Comparison of ENCODE assay signal across 17 mouse cellular contexts in the genomic region with DNA sequence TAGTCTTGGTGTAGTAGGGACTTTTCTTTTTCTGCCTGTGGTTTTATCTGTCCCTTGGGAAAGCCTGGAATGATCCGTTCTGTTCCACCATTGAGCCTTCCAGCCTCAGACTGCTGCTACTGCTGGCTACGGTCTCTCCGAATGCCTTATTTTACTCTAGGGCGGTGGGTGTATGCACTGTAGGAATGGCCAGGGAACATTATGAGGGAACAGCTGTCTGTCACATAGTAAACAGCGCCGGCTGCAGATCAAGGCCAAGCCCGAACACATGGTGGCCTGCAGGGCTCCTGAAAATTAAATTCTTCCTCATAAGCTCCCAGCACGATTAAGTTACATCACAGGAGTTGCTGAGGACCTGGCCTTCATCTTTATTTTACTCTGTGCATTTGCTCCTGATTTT. TPM values are rescaled to one million over a fixed set of nuclear protein-coding genes. Genes with fewer than 3 reads are reported as not detected.
DNase-seq lines count a peak whose midpoint lies in the region; ATAC-seq lines count a peak whose summit lies in the region.
"Had no signal": no experiment of that assay in that cellular context is flagged by ENCODE, and none has a peak within 500 bp of the region (broad histone marks: within the 10 kb centered on the region; RNA-seq: fewer than 3 reads in every experiment).

No protein-coding gene starts in this region.

- no peaks in the 10 kb centered on the region for H3K9me3 ChIP-seq in hindbrain, embryonic 16.5 days (ENCODE audit: control insufficient read depth, low read length)
- H3K9me3 ChIP-seq in hindbrain, embryonic 11.5 days (ENCODE audit: control insufficient read depth, low read length), result no peaks in the 10 kb centered on the region
- no peaks in the 10 kb centered on the region for H3K9me3 ChIP-seq in neural tube, embryonic 12.5 days
- no peaks in the 10 kb centered on the region for H3K9me3 ChIP-seq in neural tube, embryonic 15.5 days (replicated peaks)
- no peaks in the 10 kb centered on the region for H3K9me3 ChIP-seq in limb, embryonic 12.5 days
- H3K9me3 ChIP-seq: embryonic facial prominence, embryonic 13.5 days had no signal

- H3K4me1 ChIP-seq in hindbrain, embryonic 16.5 days (ENCODE audit: control insufficient read depth, insufficient read depth, low read depth, low read length), result no peaks in the 10 kb centered on the region; the same call in 1 of the 2 replicates
- no peaks in the 10 kb centered on the region for H3K4me1 ChIP-seq in hindbrain, embryonic 11.5 days (replicated peaks; ENCODE audit: control insufficient read depth, insufficient read depth, low read length)
- no peaks in the 10 kb centered on the region for H3K4me1 ChIP-seq in neural tube, embryonic 12.5 days
- peaks cover 9% of the 10 kb centered on the region; the same call in 1 of the 2 replicates for H3K4me1 ChIP-seq in neural tube, embryonic 15.5 days
- peaks cover 28% of the 10 kb centered on the region for H3K4me1 ChIP-seq in limb, embryonic 12.5 days (replicated peaks)
- H3K4me1 ChIP-seq: heart, embryonic 12.5 days had no signal

- peak; percentile 58 for ATAC-seq in hindbrain, embryonic 16.5 days
- ATAC-seq in hindbrain, embryonic 11.5 days (ENCODE audit: low FRiP score), result no peak
- 0 out of 2 replicates have a peak, but pooled peaks have one; percentile 33 for ATAC-seq in neural tube, embryonic 12.5 days (ENCODE audit: low FRiP score, low read depth)
- ATAC-seq in neural tube, embryonic 15.5 days (ENCODE audit: low FRiP score), result no peak; the same call in 1 of the 2 replicates
- ATAC-seq in limb, embryonic 12.5 days (ENCODE audit: insufficient number of reproducible peaks, insufficient read depth, low FRiP score, low TSS enrichment, low read depth), result peak; percentile 89
- ATAC-seq: lung, postnatal 0 days had no signal

- DNase-seq in hindbrain, embryonic 11.5 days (ENCODE audit: low spot score), result no peak
- DNase-seq in kidney, postnatal 25 days, result no peak
- DNase-seq in ovary, postnatal 10 days (ENCODE audit: low spot score), result no peak
- DNase-seq: gastrocnemius, adult 2 months; kidney, adult 18-20 months; kidney, postnatal 10 days; thymus, adult 2 months had no signal

- H3K36me3 ChIP-seq in hindbrain, embryonic 16.5 days (ENCODE audit: control insufficient read depth, insufficient read depth, low read length), result no peaks in the 10 kb centered on the region
- no peaks in the 10 kb centered on the region for H3K36me3 ChIP-seq in hindbrain, embryonic 11.5 days (ENCODE audit: control insufficient read depth, insufficient read depth, low read length)
- no peaks in the 10 kb centered on the region for H3K36me3 ChIP-seq in neural tube, embryonic 12.5 days
- no peaks in the 10 kb centered on the region for H3K36me3 ChIP-seq in neural tube, embryonic 15.5 days
- no peaks in the 10 kb centered on the region for H3K36me3 ChIP-seq in limb, embryonic 12.5 days
- H3K36me3 ChIP-seq: embryonic facial prominence, embryonic 13.5 days; heart, embryonic 12.5 days had no signal

- no peak overlapping the region for H3K27ac ChIP-seq in hindbrain, embryonic 16.5 days (ENCODE audit: low read depth, low read length)
- H3K27ac ChIP-seq in hindbrain, embryonic 11.5 days (ENCODE audit: low read depth, low read length), result no peak overlapping the region
- no peak overlapping the region for H3K27ac ChIP-seq in neural tube, embryonic 12.5 days
- H3K27ac ChIP-seq in neural tube, embryonic 15.5 days (replicated peaks), result no peak overlapping the region
- peak overlapping the region; percentile 51; the same call in 1 of the 2 replicates for H3K27ac ChIP-seq in limb, embryonic 12.5 days
- H3K27ac ChIP-seq: embryonic facial prominence, embryonic 13.5 days; gastrocnemius, adult 2 months; left cerebral cortex, adult 2 months; liver, embryonic 14.5 days had no signal

- 67% methylated on average over 8 of the region's 8 CpGs for WGBS in hindbrain, embryonic 16.5 days
- WGBS in hindbrain, embryonic 11.5 days, result 76% methylated on average over 8 of the region's 8 CpGs
- 76% methylated on average over 8 of the region's 8 CpGs for WGBS in neural tube, embryonic 12.5 days
- WGBS in neural tube, embryonic 15.5 days, result 41% methylated on average over 8 of the region's 8 CpGs
- WGBS in limb, embryonic 12.5 days, result 18% methylated on average over 8 of the region's 8 CpGs

- H3K4me2 ChIP-seq in hindbrain, embryonic 16.5 days (ENCODE audit: low read length), result no peak overlapping the region
- no peak overlapping the region for H3K4me2 ChIP-seq in hindbrain, embryonic 11.5 days (replicated peaks; ENCODE audit: low read depth, low read length)
- no peak overlapping the region for H3K4me2 ChIP-seq in neural tube, embryonic 12.5 days (replicated peaks)
- no peak overlapping the region for H3K4me2 ChIP-seq in neural tube, embryonic 15.5 days
- H3K4me2 ChIP-seq in limb, embryonic 12.5 days, result no peak overlapping the region
- H3K4me2 ChIP-seq: embryonic facial prominence, embryonic 13.5 days; heart, embryonic 12.5 days had no signal

- H3K4me3 ChIP-seq in hindbrain, embryonic 16.5 days (ENCODE audit: low read length), result no peak overlapping the region
- H3K4me3 ChIP-seq in hindbrain, embryonic 11.5 days (ENCODE audit: low read depth, low read length), result no peak overlapping the region
- no peak overlapping the region for H3K4me3 ChIP-seq in neural tube, embryonic 12.5 days
- no peak overlapping the region for H3K4me3 ChIP-seq in neural tube, embryonic 15.5 days (replicated peaks)
- no peak overlapping the region for H3K4me3 ChIP-seq in limb, embryonic 12.5 days (replicated peaks)
- H3K4me3 ChIP-seq: embryonic facial prominence, embryonic 13.5 days; gastrocnemius, adult 2 months; heart, embryonic 12.5 days; left cerebral cortex, adult 2 months had no signal

- no peak overlapping the region for H3K9ac ChIP-seq in hindbrain, embryonic 16.5 days (ENCODE audit: low read depth, low read length)
- H3K9ac ChIP-seq in hindbrain, embryonic 11.5 days (ENCODE audit: low read depth, low read length), result no peak overlapping the region
- no peak overlapping the region for H3K9ac ChIP-seq in neural tube, embryonic 12.5 days
- H3K9ac ChIP-seq in neural tube, embryonic 15.5 days (replicated peaks), result no peak overlapping the region
- no peak overlapping the region for H3K9ac ChIP-seq in limb, embryonic 12.5 days (replicated peaks)
- H3K9ac ChIP-seq: embryonic facial prominence, embryonic 13.5 days; forebrain, postnatal 0 days; heart, embryonic 12.5 days; liver, embryonic 14.5 days had no signal

- no peaks in the 10 kb centered on the region for H3K27me3 ChIP-seq in hindbrain, embryonic 16.5 days (replicated peaks; ENCODE audit: control insufficient read depth, insufficient read depth, low read length)
- no peaks in the 10 kb centered on the region for H3K27me3 ChIP-seq in hindbrain, embryonic 11.5 days (ENCODE audit: control insufficient read depth, insufficient read depth, low read length)
- no peaks in the 10 kb centered on the region for H3K27me3 ChIP-seq in neural tube, embryonic 12.5 days (replicated peaks)
- H3K27me3 ChIP-seq in neural tube, embryonic 15.5 days (replicated peaks), result no peaks in the 10 kb centered on the region
- H3K27me3 ChIP-seq in limb, embryonic 12.5 days, result no peaks in the 10 kb centered on the region
- H3K27me3 ChIP-seq: embryonic facial prominence, embryonic 13.5 days; heart, embryonic 12.5 days had no signal

RNA-seq across cellular contexts. Expression of a gene that starts 3.5 kb away (rescaled TPM):
- 4.8 and 5.0 TPM in 2 replicates for polyA plus RNA-seq in hindbrain, embryonic 16.5 days (2015; fragmentation: Nextera tagmentation; extraction: Ambion mirVana)
- polyA plus RNA-seq in hindbrain, embryonic 11.5 days (2014; fragmentation: Nextera tagmentation; extraction: Ambion mirVana), result 4.6 and 5.3 TPM in 2 replicates
- polyA plus RNA-seq in neural tube, embryonic 12.5 days (2016; fragmentation: Nextera tagmentation; extraction: Ambion mirVana), result 5.4 and 6.2 TPM in 2 replicates
- polyA plus RNA-seq in neural tube, embryonic 15.5 days (2015; fragmentation: Nextera tagmentation; extraction: Ambion mirVana), result 5.2 and 6.9 TPM in 2 replicates
- 35.9 and 43.2 TPM in 2 replicates for polyA plus RNA-seq in limb, embryonic 12.5 days (2016; fragmentation: Nextera tagmentation; extraction: Ambion mirVana)
- polyA plus RNA-seq: thymus, adult 2 months had no signal

Comparison
In these comparisons a context has a peak if more than half of its experiments do, and no peak if none do; other contexts are left out.
1. ATAC-seq: peak in hindbrain, embryonic 16.5 days (single experiment), neural tube, embryonic 12.5 days (single experiment) and limb, embryonic 12.5 days (single experiment); none in hindbrain, embryonic 11.5 days (single experiment) and neural tube, embryonic 15.5 days (single experiment).